Mouse (Mus musculus) left cerebral cortex, postnatal 36 days (tissue): ENCODE results near the gene Tuft1. TPM values are rescaled to one million over a fixed set of nuclear protein-coding genes. Genes with fewer than 3 reads are reported as not detected.

Experiments
- total RNA-seq, 2 experiments: library from RNA; stranded (reverse); gene quantifications; 2 replicates each; pipeline ENCODE4 v1.2.3; 2021

Tuft1 gene
- total RNA-seq, 2 experiments from 2014 or later = 1.2 to 1.3 TPM

Other genes starting within 250 kb of the Tuft1 start
- 10 to 100 TPM; 35.2 to 36.7 TPM for gene Tdrkh, start 245.6 kb downstream of the Tuft1 start, total RNA-seq
- gene Mrpl9, start 215.6 kb downstream of the Tuft1 start, total RNA-seq = 10 to 100 TPM; 34.1 to 42.3 TPM
- not detected for gene Oaz3, start 215.0 kb downstream of the Tuft1 start, total RNA-seq
- 100 to 1,000 TPM; 141 to 163 TPM for gene Celf3, start 180.6 kb downstream of the Tuft1 start, total RNA-seq
- 1 to 10 TPM; 4.5 to 5.7 TPM for gene Riiad1, start 178.5 kb downstream of the Tuft1 start, total RNA-seq
- gene Snx27, start 76.2 kb downstream of the Tuft1 start, total RNA-seq = 100 to 1,000 TPM in 1 of 2 experiments, 10 to 100 TPM in 1; 92.3 to 102 TPM
- gene Gm10972, start 15.8 kb downstream of the Tuft1 start, total RNA-seq = not detected
- not detected for gene Selenbp2, start 34.7 kb upstream of the Tuft1 start, total RNA-seq
- 1 to 10 TPM; 2.9 to 4.0 TPM for gene Cgn, start 127.6 kb upstream of the Tuft1 start, total RNA-seq
- 10 to 100 TPM; 48.9 to 69.1 TPM for gene Pogz, start 178.7 kb upstream of the Tuft1 start, total RNA-seq
- gene Psmb4, start 228.1 kb upstream of the Tuft1 start, total RNA-seq = 100 to 1,000 TPM; 267 TPM